Mouse (Mus musculus): ENCODE measurements around the gene Lhfp. TPM values are rescaled to one million over a fixed set of nuclear protein-coding genes. Genes with fewer than 3 reads are reported as not detected.

The Lhfp gene
- polyA plus RNA-seq, 1 experiment from 2014 or later = 50.8 TPM

DNA sequence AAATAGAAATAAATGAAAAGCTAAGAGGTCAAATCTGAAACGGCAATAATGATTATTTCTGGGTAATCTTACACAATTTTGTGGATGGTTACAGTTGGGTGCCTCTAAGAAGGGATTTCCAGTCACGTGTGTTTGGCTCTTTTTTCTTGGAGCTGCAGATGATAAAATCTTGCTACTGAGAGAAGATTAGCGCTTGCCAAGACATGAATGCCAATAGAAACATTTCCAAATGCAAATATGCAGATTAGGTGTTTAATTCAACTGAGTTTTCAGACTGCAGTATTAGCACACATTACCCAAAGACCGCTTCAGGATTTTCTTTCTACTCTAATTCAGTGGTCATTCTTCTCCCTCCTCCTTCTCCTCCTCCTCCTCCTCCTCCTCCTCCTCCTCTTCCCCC lies 268.8 kb downstream of the Lhfp start:
- no peaks in the 10 kb centered on the region for H3K4me1 ChIP-seq
- ATAC-seq (ENCODE audit: insufficient number of reproducible peaks, insufficient read depth, low FRiP score, low TSS enrichment) = no peak
- no peak overlapping the region for H3K4me2 ChIP-seq (replicated peaks)
- no peaks in the 10 kb centered on the region for H3K36me3 ChIP-seq
- no peak overlapping the region for H3K4me3 ChIP-seq
- 68% methylated on average over 4 of the region's 4 CpGs for WGBS
- H3K9me3 ChIP-seq = no peaks in the 10 kb centered on the region; the same call in 1 of the 2 replicates
- H3K27ac ChIP-seq = no peak overlapping the region
- H3K9ac ChIP-seq = no peak overlapping the region
- H3K27me3 ChIP-seq = no peaks in the 10 kb centered on the region

DNA sequence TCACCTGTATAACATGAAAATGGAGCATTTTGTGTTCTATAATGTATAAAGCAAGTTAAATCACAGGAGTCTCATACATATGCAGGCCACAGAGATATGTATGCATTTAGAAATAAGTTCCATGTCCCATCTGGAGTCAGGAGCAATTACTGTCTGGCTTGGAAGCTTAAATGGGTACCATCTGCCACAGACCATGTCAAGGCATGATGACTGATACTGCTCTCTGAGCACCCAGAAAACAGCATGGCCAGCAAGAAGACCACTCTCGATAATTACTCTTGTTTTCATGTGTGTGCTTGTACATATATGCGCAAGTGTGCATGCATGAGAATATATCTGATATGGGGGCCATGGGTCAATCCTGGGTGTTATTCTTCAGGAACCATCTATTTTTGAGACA lies 269.3 kb downstream of the Lhfp start:
- no peak overlapping the region for H3K9ac ChIP-seq
- no peak overlapping the region for H3K4me2 ChIP-seq (replicated peaks)
- 95% methylated on average over 2 of the region's 2 CpGs for WGBS

More for the DNA sequence above, 269.3 kb downstream of the Lhfp start:
- no peaks in the 10 kb centered on the region; the same call in 1 of the 2 replicates for H3K9me3 ChIP-seq
- H3K27ac ChIP-seq = no peak overlapping the region
- no peak for ATAC-seq (ENCODE audit: insufficient number of reproducible peaks, insufficient read depth, low FRiP score, low TSS enrichment)
- H3K36me3 ChIP-seq = no peaks in the 10 kb centered on the region
- no peaks in the 10 kb centered on the region for H3K4me1 ChIP-seq
- no peaks in the 10 kb centered on the region for H3K27me3 ChIP-seq
- H3K4me3 ChIP-seq = no peak overlapping the region

Other genes starting within 250 kb of the Lhfp start
- gene Cog6, start 24.3 kb upstream of the Lhfp start, polyA plus RNA-seq (2016; fragmentation: Nextera tagmentation; extraction: Ambion mirVana) = 50.0 and 52.1 TPM in 2 replicates

Data from embryonic facial prominence, embryonic 12.5 days (tissue).